Mouse (Mus musculus): Measurements from ENCODE around the gene Timm8a2.

Timm8a2 gene

DNA sequence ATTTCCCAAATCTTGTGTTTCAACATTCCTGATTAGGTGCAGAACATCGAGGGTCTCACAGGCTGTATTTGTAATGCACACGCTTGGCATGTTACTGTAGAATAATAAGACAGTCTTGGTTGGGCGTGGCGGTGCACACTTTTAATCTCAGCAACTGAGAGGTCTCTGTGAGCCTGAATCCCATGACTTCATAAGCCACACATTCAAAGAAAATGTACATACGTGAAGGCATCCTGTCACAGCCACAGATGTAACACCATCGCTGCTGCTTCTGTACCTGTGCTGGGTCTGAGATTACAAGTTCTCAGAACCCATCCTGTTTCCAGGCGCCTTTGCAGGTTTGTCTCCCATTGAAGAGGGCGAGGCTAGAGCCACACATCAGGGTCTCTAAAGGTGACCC, 22.7 kb upstream of the Timm8a2 start:
- DNase-seq (ENCODE audit: low spot score), result no peak

- no peak for DNase-seq (ENCODE audit: low spot score)
These were observed 22.3 kb upstream of the Timm8a2 start for GRCm38 (mm10) chr14:122012193-122012592.

- DNase-seq (ENCODE audit: low spot score), result no peak
These were observed 21.7 kb upstream of the Timm8a2 start for GRCm38 (mm10) chr14:122012814-122013213.

DNA sequence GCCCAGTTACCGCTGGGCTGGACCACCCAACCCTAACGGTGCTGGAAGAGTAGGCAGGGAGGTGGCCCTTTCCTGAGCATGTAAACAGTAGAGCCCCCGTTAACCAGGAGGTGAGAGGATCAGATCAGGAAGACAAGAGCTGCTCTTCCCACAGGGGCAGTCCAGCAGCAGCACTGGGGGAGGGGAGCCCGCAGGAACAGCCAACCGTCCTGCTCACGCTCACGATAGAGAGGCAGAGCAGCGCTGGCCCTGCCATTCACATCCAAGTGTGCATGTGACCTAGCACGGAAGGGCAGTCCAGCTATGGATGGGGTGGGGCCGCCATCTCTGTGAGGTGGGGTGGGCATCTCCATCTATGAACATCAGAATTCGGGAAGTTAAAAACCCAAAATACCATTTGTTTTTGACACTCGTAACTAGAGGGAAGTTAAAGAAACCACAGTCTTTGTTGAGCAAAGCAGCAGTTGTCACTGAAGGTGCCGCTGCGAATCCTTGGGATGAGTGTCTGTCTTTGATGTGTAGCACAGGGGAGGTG, 21.0 kb upstream of the Timm8a2 start:
- no peak for DNase-seq (ENCODE audit: low spot score)

DNA sequence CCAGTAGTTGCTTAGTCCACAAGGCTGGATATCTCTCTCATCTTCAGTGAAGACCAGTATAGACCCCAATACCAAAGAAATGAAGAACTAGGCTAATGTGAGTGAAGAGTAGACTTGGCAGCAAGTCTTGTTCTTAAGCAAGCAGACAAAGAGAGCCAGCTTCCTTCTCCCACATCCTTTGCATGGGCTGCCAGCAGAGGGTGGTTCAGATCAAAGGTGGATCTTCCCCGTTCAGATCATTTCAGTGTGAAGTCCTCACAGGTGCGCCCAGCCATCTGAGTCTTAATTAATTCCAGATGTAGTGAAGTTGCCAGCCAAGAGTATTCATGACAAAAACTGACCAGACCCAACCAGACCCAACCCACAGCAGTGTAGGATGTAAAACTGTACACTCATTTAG, 16.5 kb upstream of the Timm8a2 start:
- no peak for DNase-seq (ENCODE audit: low spot score)

DNA sequence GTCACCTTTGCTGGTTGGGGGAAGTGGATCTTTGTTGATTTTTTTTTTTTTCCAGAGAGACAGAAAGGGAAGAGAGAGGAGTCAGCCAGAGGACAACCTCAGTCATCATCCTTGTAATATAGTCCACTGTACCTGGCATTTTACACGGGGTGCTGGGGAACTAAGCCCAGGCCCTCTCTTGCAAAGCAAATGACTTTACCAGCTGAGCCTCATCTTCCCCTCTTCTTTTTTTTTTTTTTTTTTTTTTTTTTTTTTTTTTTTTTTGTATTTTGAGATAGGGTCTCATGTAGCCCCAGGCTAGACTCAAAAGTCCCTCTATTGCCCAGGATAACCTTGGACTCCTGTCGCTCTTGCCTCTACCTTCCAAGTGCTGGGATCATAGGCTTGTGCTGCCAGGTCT, 15.1 kb upstream of the Timm8a2 start:
- no peak for DNase-seq (ENCODE audit: low spot score)

DNA sequence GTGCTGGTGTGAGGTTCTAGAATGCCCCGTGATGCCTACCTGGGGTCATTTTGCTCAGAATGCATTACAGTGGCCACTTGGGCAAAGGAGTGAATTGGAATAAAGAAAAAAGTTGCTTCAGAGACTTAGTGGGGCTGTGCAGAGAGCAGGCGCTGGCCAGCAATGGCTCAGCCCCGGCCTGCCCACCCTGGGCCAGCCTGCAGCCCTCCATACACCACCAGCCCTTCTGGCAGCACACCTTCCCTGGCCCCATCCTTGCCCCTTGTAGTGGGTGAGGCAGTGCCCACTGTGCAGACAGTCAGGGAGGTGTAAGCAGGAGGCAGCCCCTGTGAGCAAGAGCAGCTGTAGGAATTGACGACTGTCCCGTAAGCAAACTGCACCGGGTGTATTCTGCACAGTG, 13.9 kb upstream of the Timm8a2 start:
- DNase-seq (ENCODE audit: low spot score), result no peak

DNA sequence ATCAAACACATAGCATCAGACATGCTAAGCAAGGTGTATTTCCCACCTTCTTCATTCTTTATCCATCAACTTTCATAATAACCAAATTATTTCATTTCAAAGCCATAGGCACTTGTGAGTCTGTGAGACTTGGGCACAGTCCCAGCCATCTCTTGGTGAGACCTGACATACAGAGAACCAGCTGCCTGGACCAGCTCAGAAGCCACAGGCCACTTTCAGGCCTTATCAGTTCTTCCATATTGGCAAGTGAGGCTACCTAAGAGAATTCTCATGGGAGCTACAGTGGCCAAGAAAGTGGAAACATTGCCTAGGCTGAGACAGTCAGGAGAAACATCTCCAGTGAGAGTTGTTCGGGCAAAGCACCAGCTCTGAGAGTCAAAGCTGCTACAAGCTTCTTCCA, 11.4 kb upstream of the Timm8a2 start:
- DNase-seq (ENCODE audit: low spot score), result no peak

DNA sequence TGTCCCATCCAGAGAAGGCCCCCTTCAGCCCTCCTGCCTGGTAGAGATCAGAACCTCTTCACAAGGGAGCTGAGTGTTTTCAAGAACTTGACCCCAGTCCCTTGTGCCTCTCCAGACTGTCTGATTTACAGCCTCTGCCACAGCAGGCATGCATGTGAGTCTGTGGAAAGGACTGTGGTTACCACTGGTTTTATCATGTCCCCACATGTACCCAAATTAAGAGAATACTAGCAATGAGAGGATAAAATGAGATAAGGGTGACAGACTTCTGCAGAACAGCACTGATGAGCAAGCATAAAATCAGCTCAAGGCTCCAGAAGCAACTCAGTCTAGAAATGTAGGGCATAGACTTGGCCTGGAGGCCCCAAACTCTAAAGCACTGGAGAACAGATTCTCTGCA, 10.5 kb upstream of the Timm8a2 start:
- no peak for DNase-seq (ENCODE audit: low spot score)

GRCm38 (mm10) chr14:122028926-122029745, 5.3 kb upstream of the Timm8a2 start:
- no peak for DNase-seq (ENCODE audit: low spot score)

DNA sequence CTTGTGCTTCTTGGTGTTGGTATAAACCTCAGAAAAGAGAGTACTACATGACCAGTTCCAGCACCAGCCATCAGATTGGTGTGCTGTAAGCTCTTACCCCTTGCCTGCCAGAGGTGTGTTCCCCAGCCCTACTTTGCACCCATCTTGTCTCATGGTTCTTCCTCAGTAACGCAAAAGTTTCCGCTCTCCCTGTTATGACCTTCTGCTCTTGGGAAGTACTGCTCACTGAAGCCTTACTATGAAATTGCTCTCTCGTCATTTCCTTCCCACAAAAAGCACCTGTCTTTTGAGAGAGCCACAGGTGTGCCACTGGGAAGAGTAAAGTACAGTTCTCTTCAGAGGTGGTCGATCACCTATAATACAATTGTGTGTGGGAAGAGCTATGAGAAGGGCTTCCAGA, 4.6 kb upstream of the Timm8a2 start:
- no peak for DNase-seq (ENCODE audit: low spot score)

GRCm38 (mm10) chr14:122032045-122032444, 2.4 kb upstream of the Timm8a2 start:
- DNase-seq (ENCODE audit: low spot score), result no peak

DNA sequence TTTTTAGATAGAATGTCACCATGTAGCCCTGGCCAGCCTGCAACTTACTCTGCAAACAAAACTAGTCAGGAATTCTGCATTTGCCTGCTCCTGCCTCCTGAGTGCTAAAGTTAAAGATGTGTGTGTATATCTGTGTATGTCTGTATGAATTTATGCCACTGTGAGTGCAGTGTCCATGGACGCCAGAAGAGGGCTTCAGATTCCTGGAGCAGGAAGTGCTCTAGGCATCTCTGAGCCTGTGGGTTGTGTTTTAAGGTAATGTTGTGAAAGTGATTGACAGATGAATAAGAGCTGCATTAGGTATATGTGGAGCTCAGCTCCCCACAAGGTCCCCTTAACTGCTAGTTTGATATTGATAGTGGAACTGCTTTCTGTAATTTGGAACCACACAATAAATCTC, 707 bp downstream of the Timm8a2 start:
- DNase-seq (ENCODE audit: low spot score), result no peak

- no peak for DNase-seq (ENCODE audit: low spot score)
These were observed 1.4 kb downstream of the Timm8a2 start for GRCm38 (mm10) chr14:122035860-122036259.

DNA sequence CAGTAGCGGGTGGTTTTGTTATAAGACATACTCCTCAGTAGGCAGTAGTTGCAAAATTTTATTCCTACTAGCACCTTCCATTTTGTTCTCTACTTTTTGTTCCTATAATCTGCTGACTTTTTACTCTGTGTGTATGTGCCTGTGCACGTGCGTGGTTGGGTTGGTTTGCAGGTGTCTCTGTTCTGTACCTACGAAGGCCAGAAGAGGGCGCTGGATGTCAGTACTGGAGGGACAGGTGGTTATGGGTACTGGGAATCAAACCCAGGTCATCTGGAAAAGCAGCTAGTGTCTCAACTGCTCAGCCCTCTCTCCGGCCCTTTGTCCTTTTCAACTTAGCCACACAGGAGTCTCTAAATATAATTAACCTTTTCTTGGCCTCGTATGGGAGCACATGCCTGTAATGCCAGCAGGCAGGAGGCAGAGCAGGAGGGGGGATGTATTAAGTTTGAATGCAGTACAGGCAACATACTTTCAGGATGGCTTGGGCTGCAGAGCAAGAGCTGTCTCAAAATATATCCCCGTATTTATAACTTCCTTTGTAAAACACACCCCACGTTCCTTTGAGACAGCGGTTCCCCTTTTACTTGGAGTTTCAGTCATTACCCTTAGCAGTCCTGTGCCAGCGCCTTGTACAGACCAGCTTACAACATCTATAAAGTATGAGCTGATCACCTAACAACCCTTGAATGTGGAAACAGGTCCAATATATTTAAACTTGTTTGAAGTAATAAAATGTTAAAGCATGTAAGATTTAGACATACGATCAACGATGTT, 4.6 kb downstream of the Timm8a2 start:
- no peak for DNase-seq (ENCODE audit: low spot score)

- no peak for DNase-seq (ENCODE audit: low spot score)
These were observed 6.9 kb downstream of the Timm8a2 start for GRCm38 (mm10) chr14:122041413-122041825.

GRCm38 (mm10) chr14:122042142-122042694, 7.7 kb downstream of the Timm8a2 start:
- DNase-seq (ENCODE audit: low spot score), result no peak

GRCm38 (mm10) chr14:122047784-122048183, 13.3 kb downstream of the Timm8a2 start:
- no peak for DNase-seq (ENCODE audit: low spot score)

DNA sequence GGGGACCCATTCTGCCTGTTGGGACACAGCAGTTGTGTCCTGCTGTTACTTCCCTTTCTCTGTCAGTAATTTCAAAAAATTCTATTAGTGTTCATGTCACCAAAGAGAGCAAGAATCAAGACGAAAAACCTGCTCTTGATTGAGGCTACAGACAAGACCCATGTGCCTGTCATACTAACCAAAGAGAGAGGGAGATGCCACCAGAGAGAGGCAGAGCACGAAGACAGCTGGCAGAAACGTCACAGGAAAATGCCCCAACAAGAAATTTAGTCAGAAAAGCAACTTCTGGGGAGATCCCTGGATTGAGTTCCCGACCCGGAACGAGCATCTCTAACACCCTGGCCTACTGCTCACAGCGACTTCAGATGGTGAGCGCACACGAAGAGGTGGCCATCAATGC, 14.3 kb downstream of the Timm8a2 start:
- DNase-seq (ENCODE audit: low spot score), result no peak

DNA sequence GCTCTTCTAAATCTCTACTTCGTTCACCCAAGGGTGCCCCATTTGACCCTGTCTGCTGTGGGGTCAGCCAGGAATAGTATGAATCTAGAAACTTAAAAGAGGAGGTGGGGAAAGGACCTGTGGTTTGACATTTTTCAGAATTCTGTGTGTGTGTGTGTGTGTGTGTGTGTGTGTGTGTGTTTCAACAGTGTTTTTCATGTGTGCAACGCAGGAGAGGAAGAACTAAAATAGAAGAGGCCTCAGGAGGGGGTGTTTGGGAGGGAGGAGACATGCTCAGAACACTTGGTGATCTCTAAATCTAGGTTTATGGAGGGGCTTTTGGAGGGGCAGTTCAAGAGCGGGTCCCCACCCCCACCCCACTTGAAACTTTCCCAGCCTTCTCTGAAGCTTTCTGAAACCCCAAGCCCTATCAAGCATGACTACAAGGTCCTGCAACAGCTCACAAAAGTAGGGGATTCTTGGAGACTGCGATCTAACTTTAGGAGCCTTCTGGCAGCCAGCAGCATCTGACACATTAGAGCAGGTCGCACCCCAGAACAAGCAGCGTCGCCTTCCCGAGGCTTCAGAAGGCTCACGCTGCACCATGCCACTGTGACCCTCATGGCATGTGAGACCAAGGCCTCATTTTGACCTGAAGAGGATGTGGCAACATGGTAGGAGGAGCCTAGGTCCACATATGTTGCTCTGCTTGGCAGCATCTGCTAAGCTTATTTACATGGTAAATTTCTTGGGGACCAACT, 18.6 kb downstream of the Timm8a2 start:
- no peak for DNase-seq (ENCODE audit: low spot score)

DNA sequence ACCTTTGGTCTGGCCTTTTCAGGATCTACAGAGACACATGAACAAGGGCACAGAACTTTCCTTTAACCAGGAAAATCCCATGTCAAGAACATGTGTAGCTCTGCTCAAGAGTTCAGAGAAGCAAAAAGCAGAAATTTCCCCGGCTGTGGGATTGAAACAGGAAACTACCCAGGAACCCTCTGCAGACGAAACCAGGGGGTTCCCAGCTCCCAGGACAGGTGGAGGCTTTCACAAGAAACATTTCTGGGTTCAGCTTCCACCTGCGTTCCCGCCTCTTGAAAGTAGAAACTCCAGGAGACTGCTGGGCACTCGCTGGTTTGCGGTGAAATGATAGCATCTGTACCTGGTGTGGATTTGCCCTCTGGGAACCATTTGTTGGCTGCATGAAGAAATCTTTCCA, 22.4 kb downstream of the Timm8a2 start:
- DNase-seq (ENCODE audit: low spot score), result no peak

DNA sequence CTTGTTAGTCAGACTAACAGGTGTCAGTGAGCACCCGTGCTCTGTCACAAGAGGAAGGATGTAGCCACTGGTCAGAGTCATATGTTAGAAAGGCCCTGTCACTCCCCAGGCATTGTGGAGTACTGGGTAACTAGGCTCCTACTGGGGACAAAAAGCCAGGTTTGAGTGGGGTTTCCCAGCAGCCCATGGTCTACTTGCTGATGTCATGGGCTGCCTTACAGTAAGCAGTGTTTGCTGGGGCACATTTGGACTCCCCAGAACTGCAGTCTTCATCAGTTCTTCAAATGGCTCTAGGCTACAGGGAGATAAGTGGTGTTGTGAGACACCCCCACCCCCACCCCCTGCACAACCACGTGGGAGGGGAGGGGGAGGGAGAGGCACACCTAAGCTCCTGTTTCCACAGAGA, 23.5 kb downstream of the Timm8a2 start:
- DNase-seq (ENCODE audit: low spot score), result no peak
